Mouse (Mus musculus) limb, embryonic 13.5 days (tissue): ENCODE data around the gene Rnf180. TPM values are rescaled to one million over a fixed set of nuclear protein-coding genes. Genes with fewer than 3 reads are reported as not detected.

Experiments
- ATAC-seq: fragments of 200-750 bp; cut with Nextera tagmentation; 2 replicates; pipeline ENCODE4 v1.8.0; 2017; ENCODE audit warnings: low read depth, moderate number of reproducible peaks, moderate TSS enrichment; ENCODE audit not compliant: low FRiP score
- H3K27ac ChIP-seq: fragments of 300-500 bp; sonication (generic); 2 replicates; pipeline ENCODE4 v1.5.1; 2015; ENCODE audit warnings: inconsistent platforms, mild to moderate bottlenecking, moderate library complexity
- H3K27me3 ChIP-seq: fragments of 300-500 bp; sonication (generic); 2 replicates; pipeline ENCODE4 v1.6.1; 2015; ENCODE audit warnings: mild to moderate bottlenecking, inconsistent platforms
- H3K36me3 ChIP-seq: fragments of 300-500 bp; sonication (generic); 2 replicates; pipeline ENCODE4 v1.6.1; 2015; ENCODE audit warnings: inconsistent platforms, mild to moderate bottlenecking, moderate library complexity
- H3K4me1 ChIP-seq: fragments of 300-500 bp; sonication (generic); 2 replicates; pipeline ENCODE4 v1.6.1; 2015; ENCODE audit warnings: inconsistent platforms
- H3K4me2 ChIP-seq: fragments of 300-500 bp; sonication (generic); replicated peaks from 2 replicates; pipeline ENCODE4 v1.6.1; 2015; ENCODE audit warnings: inconsistent platforms, mild to moderate bottlenecking, moderate library complexity
- H3K4me3 ChIP-seq: fragments of 300-500 bp; sonication (generic); 2 replicates; pipeline ENCODE4 v1.5.1; 2015; ENCODE audit warnings: moderate library complexity, mild to moderate bottlenecking, inconsistent platforms
- H3K9ac ChIP-seq: fragments of 300-500 bp; sonication (generic); 2 replicates; pipeline ENCODE4 v1.6.1; 2015; ENCODE audit warnings: mild to moderate bottlenecking, inconsistent platforms
- H3K9me3 ChIP-seq: fragments of 300-500 bp; sonication (generic); 2 replicates; pipeline ENCODE4 v1.6.1; 2016; ENCODE audit warnings: inconsistent platforms
- WGBS: fragments of 180-500 bp; shearing (Covaris S2); methylation state at CpG from one replicate; pipeline ENCODE4 v1.1.7; 2015; 5-methylcytosine and 5-hydroxymethylcytosine counted together
- polyA plus RNA-seq: library from polyadenylated mRNA; unstranded; fragments of >200 nt; fragmentation: Nextera tagmentation; extraction: Ambion mirVana; gene quantifications from 2 replicates; pipeline ENCODE4 v1.2.1, GENCODE M21; 2015

The Rnf180 gene
- polyA plus RNA-seq, 1 experiment from 2014 or later, result 10.1 TPM

- no peak overlapping the region for H3K27ac ChIP-seq
- H3K9ac ChIP-seq, result no peak overlapping the region
- H3K4me2 ChIP-seq, result no peak overlapping the region
- no peak overlapping the region for H3K4me3 ChIP-seq
- no peaks in the 10 kb centered on the region for H3K27me3 ChIP-seq
- no peak for ATAC-seq
- H3K4me1 ChIP-seq, result no peaks in the 10 kb centered on the region
- 80% methylated on average over 14 of the region's 14 CpGs for WGBS
- H3K36me3 ChIP-seq, result 0 out of 2 replicates have a peak, but pooled peaks cover 3% of the 10 kb centered on the region
- H3K9me3 ChIP-seq, result no peaks in the 10 kb centered on the region
Measured at GRCm38 (mm10) chr13:105249599-105249998, 45.0 kb downstream of the Rnf180 start.

GRCm38 (mm10) chr13:105247691-105248090 lies 46.9 kb downstream of the Rnf180 start:
- H3K4me3 ChIP-seq, result no peak overlapping the region
- H3K36me3 ChIP-seq, result 0 out of 2 replicates have a peak, but pooled peaks cover 3% of the 10 kb centered on the region
- H3K9ac ChIP-seq, result no peak overlapping the region
- no peak overlapping the region for H3K27ac ChIP-seq
- ATAC-seq, result no peak
- H3K4me2 ChIP-seq, result no peak overlapping the region
- H3K27me3 ChIP-seq, result no peaks in the 10 kb centered on the region
- 93% methylated on average over 6 of the region's 6 CpGs for WGBS
- H3K9me3 ChIP-seq, result no peaks in the 10 kb centered on the region
- H3K4me1 ChIP-seq, result no peaks in the 10 kb centered on the region

DNA sequence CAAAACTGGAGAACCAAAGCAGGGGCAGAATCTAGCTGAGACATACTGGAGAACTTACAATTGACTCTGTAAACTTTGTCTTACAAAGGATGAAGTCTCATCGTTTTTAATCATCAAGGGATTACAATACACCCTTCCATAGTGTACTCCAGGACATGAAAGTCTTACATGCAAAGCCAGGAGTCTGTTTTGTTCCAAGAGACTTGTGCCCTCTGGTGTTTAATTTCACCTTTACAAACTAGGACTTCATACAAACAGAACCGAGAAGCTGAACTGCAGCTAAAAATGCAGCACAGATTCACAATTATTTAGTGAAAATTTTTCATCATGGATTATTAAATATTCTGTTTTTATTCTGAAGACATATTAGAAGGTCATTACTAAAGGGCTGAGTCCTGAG lies 53.8 kb downstream of the Rnf180 start:
- H3K4me2 ChIP-seq, result no peak overlapping the region
- H3K27ac ChIP-seq, result no peak overlapping the region
- no peak overlapping the region for H3K4me3 ChIP-seq
- no peaks in the 10 kb centered on the region for H3K9me3 ChIP-seq
- ATAC-seq, result no peak
- 82% methylated on average over 2 of the region's 2 CpGs for WGBS
- H3K9ac ChIP-seq, result no peak overlapping the region
- H3K4me1 ChIP-seq, result no peaks in the 10 kb centered on the region
- H3K27me3 ChIP-seq, result no peaks in the 10 kb centered on the region
- H3K36me3 ChIP-seq, result no peaks in the 10 kb centered on the region

DNA sequence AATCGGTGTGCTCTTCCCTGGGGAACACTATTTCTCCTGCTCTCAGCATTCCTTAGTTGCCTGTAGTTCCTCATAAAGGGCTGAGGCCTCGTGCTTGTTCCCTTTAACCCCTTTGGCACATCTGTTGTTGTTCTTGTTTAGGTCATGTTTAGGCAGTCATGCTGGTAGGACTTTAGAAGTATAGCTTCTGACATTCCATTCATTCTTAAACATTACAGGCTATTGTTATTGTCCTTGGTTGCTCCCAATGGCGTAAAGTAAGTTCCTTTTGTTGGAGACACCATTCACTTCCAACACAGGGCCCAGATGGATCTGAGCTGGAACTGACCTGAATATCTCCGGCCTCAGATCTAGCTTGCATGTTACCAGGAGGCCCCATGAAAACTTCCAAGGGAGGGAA lies 67.5 kb downstream of the Rnf180 start:
- H3K4me1 ChIP-seq, result peaks cover 25% of the 10 kb centered on the region
- ATAC-seq, result no peak
- no peaks in the 10 kb centered on the region for H3K36me3 ChIP-seq
- H3K4me2 ChIP-seq, result no peak overlapping the region
- no peaks in the 10 kb centered on the region for H3K27me3 ChIP-seq
- no peaks in the 10 kb centered on the region for H3K9me3 ChIP-seq
- H3K27ac ChIP-seq, result no peak overlapping the region
- 54% methylated on average over 4 of the region's 4 CpGs for WGBS
- H3K4me3 ChIP-seq, result no peak overlapping the region
- H3K9ac ChIP-seq, result no peak overlapping the region

- peak overlapping the region; percentile 22; the same call in 1 of the 2 replicates for H3K27ac ChIP-seq
- WGBS, result 44% methylated on average over 10 of the region's 10 CpGs
- no peaks in the 10 kb centered on the region for H3K36me3 ChIP-seq
- ATAC-seq, result no peak
- H3K4me3 ChIP-seq, result no peak overlapping the region
- H3K4me2 ChIP-seq, result peak overlapping the region; percentile 31
- H3K9me3 ChIP-seq, result no peaks in the 10 kb centered on the region
- H3K9ac ChIP-seq, result no peak overlapping the region; the same call in 1 of the 2 replicates
- H3K27me3 ChIP-seq, result no peaks in the 10 kb centered on the region
- peaks cover 25% of the 10 kb centered on the region for H3K4me1 ChIP-seq
Measured at GRCm38 (mm10) chr13:105224048-105224447, 70.6 kb downstream of the Rnf180 start.

DNA sequence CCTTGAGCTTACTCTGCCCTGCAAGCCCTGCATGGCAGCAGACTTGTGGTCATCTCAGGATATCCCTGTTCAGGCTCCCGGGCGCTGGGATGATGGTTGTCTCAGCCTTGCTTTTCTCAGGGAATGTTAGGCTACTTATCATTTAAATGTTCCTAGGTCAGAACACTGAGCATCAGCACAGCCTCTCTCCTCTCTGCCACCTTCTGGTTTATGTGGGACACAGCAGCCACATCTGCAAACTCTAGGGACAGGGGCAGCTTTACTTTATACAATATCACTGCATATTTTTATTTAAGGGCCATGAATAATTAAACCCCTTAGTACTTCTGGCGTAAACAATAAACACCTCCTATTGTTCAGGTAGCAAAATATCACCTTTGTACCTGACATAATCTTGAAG lies 71.5 kb downstream of the Rnf180 start:
- Histone ChIP-seq H3K9ac (no peak overlapping the region), H3K27ac (no peak overlapping the region), H3K9me3 (no peaks in the 10 kb centered on the region), H3K27me3 (no peaks in the 10 kb centered on the region), H3K4me1 (peaks cover 25% of the 10 kb centered on the region), H3K4me3 (no peak overlapping the region), H3K36me3 (no peaks in the 10 kb centered on the region), H3K4me2 (no peak overlapping the region)
- no peak for ATAC-seq
- 69% methylated on average over 3 of the region's 3 CpGs for WGBS

- H3K4me1 ChIP-seq, result peaks cover 22% of the 10 kb centered on the region
- no peak overlapping the region for H3K27ac ChIP-seq
- no peak for ATAC-seq
- H3K4me3 ChIP-seq, result no peak overlapping the region
- H3K4me2 ChIP-seq, result no peak overlapping the region
- no peak overlapping the region for H3K9ac ChIP-seq
- no peaks in the 10 kb centered on the region for H3K27me3 ChIP-seq
- no peaks in the 10 kb centered on the region for H3K9me3 ChIP-seq
- 89% methylated on average over 5 of the region's 5 CpGs for WGBS
- no peaks in the 10 kb centered on the region for H3K36me3 ChIP-seq
Measured at GRCm38 (mm10) chr13:105222016-105222725, 72.4 kb downstream of the Rnf180 start.

DNA sequence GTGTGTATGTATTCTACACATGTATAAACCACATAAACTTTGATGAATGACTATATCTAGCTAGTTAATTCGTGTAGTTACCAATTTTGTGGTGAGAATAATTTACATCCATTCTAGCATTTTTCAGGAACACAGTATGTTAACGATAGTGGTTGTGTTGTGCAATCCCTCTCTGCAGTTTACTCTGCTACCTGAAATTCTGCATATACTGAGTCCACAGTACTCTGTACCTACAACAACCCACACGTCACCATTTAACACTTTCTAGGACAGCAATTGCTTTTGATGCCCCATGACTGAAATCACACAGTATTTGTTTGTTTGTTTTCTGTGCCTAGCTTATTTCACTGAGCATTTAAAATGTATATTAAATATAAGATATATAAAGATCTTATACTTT lies 83.9 kb downstream of the Rnf180 start:
- H3K27ac ChIP-seq, result no peak overlapping the region
- H3K4me2 ChIP-seq, result no peak overlapping the region
- H3K4me3 ChIP-seq, result no peak overlapping the region
- no peaks in the 10 kb centered on the region for H3K36me3 ChIP-seq
- H3K27me3 ChIP-seq, result no peaks in the 10 kb centered on the region
- no peaks in the 10 kb centered on the region for H3K4me1 ChIP-seq
- H3K9me3 ChIP-seq, result no peaks in the 10 kb centered on the region
- no peak overlapping the region for H3K9ac ChIP-seq
- 78% methylated on average over 3 of the region's 3 CpGs for WGBS
- no peak for ATAC-seq

- H3K4me1 ChIP-seq, result no peaks in the 10 kb centered on the region
- H3K9me3 ChIP-seq, result no peaks in the 10 kb centered on the region
- ATAC-seq, result no peak
- 83% methylated on average over 3 of the region's 3 CpGs for WGBS
- H3K9ac ChIP-seq, result no peak overlapping the region
- no peak overlapping the region for H3K4me2 ChIP-seq
- H3K36me3 ChIP-seq, result no peaks in the 10 kb centered on the region
- H3K27ac ChIP-seq, result no peak overlapping the region
- H3K27me3 ChIP-seq, result no peaks in the 10 kb centered on the region
- no peak overlapping the region for H3K4me3 ChIP-seq
Measured at GRCm38 (mm10) chr13:105203851-105204250, 90.8 kb downstream of the Rnf180 start.

GRCm38 (mm10) chr13:105198658-105199057 lies 96.0 kb downstream of the Rnf180 start:
- no peaks in the 10 kb centered on the region for H3K27me3 ChIP-seq
- H3K4me3 ChIP-seq, result no peak overlapping the region
- ATAC-seq, result no peak
- no peak overlapping the region for H3K27ac ChIP-seq
- H3K4me2 ChIP-seq, result no peak overlapping the region
- 83% methylated on average over 3 of the region's 3 CpGs for WGBS
- no peaks in the 10 kb centered on the region for H3K9me3 ChIP-seq
- no peaks in the 10 kb centered on the region for H3K4me1 ChIP-seq
- no peak overlapping the region for H3K9ac ChIP-seq
- H3K36me3 ChIP-seq, result no peaks in the 10 kb centered on the region

DNA sequence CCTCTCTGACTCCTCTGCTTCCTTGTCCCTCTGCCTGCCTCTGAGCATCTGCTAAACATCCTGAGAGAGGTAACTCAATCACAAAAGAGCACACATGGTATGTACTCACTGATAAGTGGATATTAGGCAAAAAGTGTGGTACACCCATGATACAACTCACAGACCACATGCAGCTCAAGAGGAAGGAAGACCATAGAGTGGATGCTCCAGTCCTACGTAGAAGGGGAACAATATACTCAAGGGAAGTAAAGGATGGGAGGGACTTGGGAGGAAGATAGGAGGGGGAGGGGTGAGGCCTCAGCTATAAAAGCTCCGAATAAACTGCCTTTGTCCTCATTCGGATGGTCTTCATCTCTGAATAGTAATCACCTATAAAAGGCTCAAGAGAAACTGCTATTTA lies 96.6 kb downstream of the Rnf180 start:
- no peaks in the 10 kb centered on the region for H3K36me3 ChIP-seq
- H3K27ac ChIP-seq, result no peak overlapping the region
- no peak overlapping the region for H3K4me3 ChIP-seq
- no peak overlapping the region for H3K9ac ChIP-seq
- H3K4me2 ChIP-seq, result no peak overlapping the region
- no peaks in the 10 kb centered on the region for H3K27me3 ChIP-seq
- no peaks in the 10 kb centered on the region for H3K4me1 ChIP-seq
- no peak for ATAC-seq
- 48% methylated on average over 3 of the region's 3 CpGs for WGBS
- H3K9me3 ChIP-seq, result no peaks in the 10 kb centered on the region

DNA sequence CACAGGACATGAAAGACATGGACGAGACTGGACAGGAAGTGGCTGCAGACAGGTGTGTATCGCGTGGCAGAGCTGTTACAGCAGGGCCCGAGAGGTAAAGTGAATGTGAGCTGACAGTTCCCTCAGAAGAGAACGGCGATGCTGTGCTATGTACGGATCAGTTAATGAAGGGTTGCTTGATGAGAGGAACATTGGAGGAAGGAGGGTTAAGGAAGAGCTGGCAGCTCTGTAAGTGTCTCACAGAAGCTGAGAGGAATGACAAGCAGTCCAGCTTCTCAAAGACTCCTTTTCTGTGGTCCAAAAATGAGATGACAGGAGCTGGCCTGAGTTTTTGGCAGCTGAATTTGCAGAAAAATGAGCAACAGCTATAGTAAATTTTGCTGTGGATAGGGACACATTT lies 101.0 kb downstream of the Rnf180 start:
- ATAC-seq, result no peak
- Histone ChIP-seq H3K4me3 (no peak overlapping the region), H3K36me3 (no peaks in the 10 kb centered on the region), H3K9me3 (no peaks in the 10 kb centered on the region), H3K4me1 (no peaks in the 10 kb centered on the region), H3K9ac (no peak overlapping the region), H3K27ac (no peak overlapping the region), H3K4me2 (no peak overlapping the region), H3K27me3 (no peaks in the 10 kb centered on the region)
- WGBS, result 64% methylated on average over 7 of the region's 7 CpGs

- no peaks in the 10 kb centered on the region for H3K9me3 ChIP-seq
- H3K4me3 ChIP-seq, result no peak overlapping the region
- H3K27me3 ChIP-seq, result no peaks in the 10 kb centered on the region
- ATAC-seq, result no peak
- H3K9ac ChIP-seq, result no peak overlapping the region
- H3K27ac ChIP-seq, result no peak overlapping the region
- H3K36me3 ChIP-seq, result no peaks in the 10 kb centered on the region
- WGBS, result 85% methylated on average over 7 of the region's 7 CpGs
- no peak overlapping the region for H3K4me2 ChIP-seq
- H3K4me1 ChIP-seq, result no peaks in the 10 kb centered on the region
Measured at GRCm38 (mm10) chr13:105188730-105189129, 105.9 kb downstream of the Rnf180 start.
